Mouse (Mus musculus) embryonic facial prominence, embryonic 11.5 days (tissue): ENCODE data around the gene Vmn1r32. TPM values are rescaled to one million over a fixed set of nuclear protein-coding genes. Genes with fewer than 3 reads are reported as not detected.

Source experiments
- polyA plus RNA-seq: library from polyadenylated mRNA; unstranded; fragments of >200 nt; fragmentation: Nextera tagmentation; extraction: Ambion mirVana; gene quantifications from 2 replicates; pipeline ENCODE4 v1.2.1, GENCODE M21; 2014

Vmn1r32 gene
- polyA plus RNA-seq, 1 experiment from 2014 or later, result not detected

Other genes with a start within 250 kb of the Vmn1r32 start
- gene Mad2l1, start 24.7 kb downstream of the Vmn1r32 start, polyA plus RNA-seq, result 134 and 152 TPM in 2 replicates
- not detected in 2 replicates for gene Vmn1r33, start 58.2 kb upstream of the Vmn1r32 start, polyA plus RNA-seq
- not detected in 2 replicates for gene Vmn1r34, start 83.8 kb upstream of the Vmn1r32 start, polyA plus RNA-seq
- gene Vmn1r35, start 125.8 kb upstream of the Vmn1r32 start, polyA plus RNA-seq, result not detected in 2 replicates
- not detected in 2 replicates for gene Vmn1r36, start 159.1 kb upstream of the Vmn1r32 start, polyA plus RNA-seq
- gene Vmn1r37, start 169.3 kb upstream of the Vmn1r32 start, polyA plus RNA-seq, result not detected in 2 replicates
- gene Vmn1r38, start 222.5 kb upstream of the Vmn1r32 start, polyA plus RNA-seq, result not detected in 2 replicates